13 mouse cellular contexts compared by ENCODE assay signal in the genomic region with DNA sequence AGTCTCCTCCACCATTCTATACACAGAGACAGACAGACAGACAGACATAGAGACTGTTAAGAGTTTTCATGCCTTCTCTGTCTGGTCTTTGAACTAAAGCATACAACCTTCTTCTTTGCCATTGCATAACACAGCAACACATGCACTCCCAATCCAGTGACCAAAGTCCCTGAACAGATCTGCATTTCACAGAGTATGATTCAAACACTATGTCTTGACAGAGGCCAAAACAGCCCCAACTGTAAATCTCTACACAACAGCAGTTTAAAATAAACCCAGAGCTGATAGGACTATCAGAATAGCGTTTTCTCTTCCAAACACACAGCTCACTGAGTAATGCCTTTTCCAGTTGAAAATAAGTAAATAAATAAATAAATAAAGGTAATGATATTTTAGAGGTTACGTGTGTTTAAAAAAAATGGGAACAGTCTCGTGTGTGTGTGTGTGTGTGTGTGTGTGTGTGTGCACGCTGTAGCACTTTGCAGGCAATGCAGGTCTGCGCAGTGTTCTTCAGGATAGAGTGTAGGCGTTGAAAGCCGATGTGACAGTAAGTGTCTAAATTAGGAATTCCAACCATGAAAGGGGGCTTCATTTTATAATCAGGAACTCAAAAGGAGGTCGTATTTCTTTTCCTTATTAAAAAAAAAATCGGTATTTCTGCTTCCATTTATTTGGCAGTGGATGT. TPM values are rescaled to one million over a fixed set of nuclear protein-coding genes. Genes with fewer than 3 reads are reported as not detected.
DNase-seq lines count a peak whose midpoint lies in the region; ATAC-seq and TF ChIP-seq lines count a peak whose summit lies in the region.
"Had no signal": no experiment of that assay in that cellular context is flagged by ENCODE, and none has a peak within 500 bp of the region (broad histone marks: within the 10 kb centered on the region; RNA-seq: fewer than 3 reads in every experiment).

No protein-coding gene starts in this region.

- no peaks in the 10 kb centered on the region for H3K36me3 ChIP-seq in intestine, embryonic 14.5 days (ENCODE audit: control insufficient read depth, insufficient read depth, low read length)
- no peaks in the 10 kb centered on the region for H3K36me3 ChIP-seq in intestine, embryonic 16.5 days (ENCODE audit: control insufficient read depth, insufficient read depth, low read length)
- no peaks in the 10 kb centered on the region for H3K36me3 ChIP-seq in embryonic facial prominence, embryonic 12.5 days
- H3K36me3 ChIP-seq in hindbrain, postnatal 0 days (ENCODE audit: insufficient read depth, low read length), result no peaks in the 10 kb centered on the region
- H3K36me3 ChIP-seq in thymus, adult 2 months (ENCODE audit: control insufficient read depth, insufficient read depth, low read length), result no peaks in the 10 kb centered on the region

- H3K27me3 ChIP-seq in intestine, embryonic 14.5 days (replicated peaks; ENCODE audit: control insufficient read depth, insufficient read depth, low read length), result peaks cover 42% of the 10 kb centered on the region
- H3K27me3 ChIP-seq in intestine, embryonic 16.5 days (replicated peaks; ENCODE audit: control insufficient read depth, insufficient read depth, low read length), result peaks cover 29% of the 10 kb centered on the region
- H3K27me3 ChIP-seq in embryonic facial prominence, embryonic 12.5 days, result peaks cover 11% of the 10 kb centered on the region; the same call in 1 of the 2 replicates
- no peaks in the 10 kb centered on the region for H3K27me3 ChIP-seq in hindbrain, postnatal 0 days (ENCODE audit: insufficient read depth, low read length)
- H3K27me3 ChIP-seq in thymus, adult 2 months (ENCODE audit: control insufficient read depth, insufficient read depth, low read length), result no peaks in the 10 kb centered on the region

- ATAC-seq in intestine, embryonic 14.5 days (replicated peaks; ENCODE audit: low FRiP score, low TSS enrichment, low read depth), result no peak
- ATAC-seq in intestine, embryonic 16.5 days, result no peak
- no peak for ATAC-seq in embryonic facial prominence, embryonic 12.5 days (ENCODE audit: insufficient number of reproducible peaks, insufficient read depth, low FRiP score, low TSS enrichment)
- ATAC-seq in hindbrain, postnatal 0 days, result no peak

- H3K27ac ChIP-seq in intestine, embryonic 14.5 days (ENCODE audit: low read depth), result no peak overlapping the region
- H3K27ac ChIP-seq in intestine, embryonic 16.5 days (ENCODE audit: low read length), result no peak overlapping the region
- no peak overlapping the region for H3K27ac ChIP-seq in embryonic facial prominence, embryonic 12.5 days
- H3K27ac ChIP-seq in hindbrain, postnatal 0 days, result peak overlapping the region; percentile 87
- H3K27ac ChIP-seq in thymus, adult 2 months (ENCODE audit: control insufficient read depth, insufficient read depth, low read length), result no peak overlapping the region

- no peak for TF ChIP-seq POLR2A in thymus, adult 2 months (IDR thresholded peaks at IDR 0.05; ENCODE audit: control insufficient read depth, extremely low read depth, insufficient read depth, low read length, poor library complexity)

- no peaks in the 10 kb centered on the region for H3K9me3 ChIP-seq in intestine, embryonic 14.5 days (ENCODE audit: control insufficient read depth, low read length)
- H3K9me3 ChIP-seq in intestine, embryonic 16.5 days (ENCODE audit: control insufficient read depth, low read length), result no peaks in the 10 kb centered on the region
- no peaks in the 10 kb centered on the region for H3K9me3 ChIP-seq in embryonic facial prominence, embryonic 12.5 days
- no peaks in the 10 kb centered on the region for H3K9me3 ChIP-seq in hindbrain, postnatal 0 days (ENCODE audit: low read length)

- 71% methylated on average over 9 of the region's 9 CpGs for WGBS in intestine, embryonic 14.5 days
- 62% methylated on average over 9 of the region's 9 CpGs for WGBS in intestine, embryonic 16.5 days
- WGBS in embryonic facial prominence, embryonic 12.5 days, result 75% methylated on average over 9 of the region's 9 CpGs
- 22% methylated on average over 9 of the region's 9 CpGs for WGBS in hindbrain, postnatal 0 days
- 76% methylated on average over 9 of the region's 9 CpGs for WGBS in thymus, adult 2 months

- DNase-seq in intestine, embryonic 14.5 days (ENCODE audit: low spot score), result no peak
- DNase-seq in hindbrain, postnatal 0 days (ENCODE audit: low spot score), result peak; percentile 53
- DNase-seq in retina, embryonic 14.5 days (ENCODE audit: low spot score), result peak; percentile 13
- no peak for DNase-seq in thymus, adult 2 months
- DNase-seq in embryo, embryonic 10 days (ENCODE audit: low spot score), result no peak
- no peak for DNase-seq in urinary bladder, adult 2 months (ENCODE audit: low spot score)
- DNase-seq: kidney, postnatal 14 days; lung, adult 18-20 months had no signal

- no peak overlapping the region for H3K9ac ChIP-seq in intestine, embryonic 14.5 days (ENCODE audit: low read length)
- no peak overlapping the region for H3K9ac ChIP-seq in intestine, embryonic 16.5 days (ENCODE audit: low read depth, low read length)
- no peak overlapping the region for H3K9ac ChIP-seq in embryonic facial prominence, embryonic 12.5 days
- peak overlapping the region; percentile 72 for H3K9ac ChIP-seq in hindbrain, postnatal 0 days (replicated peaks; ENCODE audit: low read length)

- peak overlapping the region; percentile 48; the same call in 1 of the 2 replicates for H3K4me3 ChIP-seq in intestine, embryonic 14.5 days (ENCODE audit: low read depth, low read length)
- H3K4me3 ChIP-seq in intestine, embryonic 16.5 days (ENCODE audit: low read length), result no peak overlapping the region
- H3K4me3 ChIP-seq in embryonic facial prominence, embryonic 12.5 days, result peak overlapping the region; percentile 52; the same call in 1 of the 2 replicates
- peak overlapping the region; percentile 75 for H3K4me3 ChIP-seq in hindbrain, postnatal 0 days (ENCODE audit: low read length)
- H3K4me3 ChIP-seq in thymus, adult 2 months (ENCODE audit: control insufficient read depth, insufficient read depth, low read length), result no peak overlapping the region

- peak overlapping the region; percentile 82 for H3K4me2 ChIP-seq in intestine, embryonic 14.5 days (ENCODE audit: low read length)
- H3K4me2 ChIP-seq in intestine, embryonic 16.5 days (ENCODE audit: low read depth, low read length), result no peak overlapping the region
- peak overlapping the region; percentile 80 for H3K4me2 ChIP-seq in embryonic facial prominence, embryonic 12.5 days (replicated peaks)
- peak overlapping the region; percentile 57 for H3K4me2 ChIP-seq in hindbrain, postnatal 0 days (ENCODE audit: low read depth, low read length)

- H3K4me1 ChIP-seq in intestine, embryonic 14.5 days (replicated peaks; ENCODE audit: control insufficient read depth, insufficient read depth, low read length), result no peaks in the 10 kb centered on the region
- H3K4me1 ChIP-seq in intestine, embryonic 16.5 days (ENCODE audit: control insufficient read depth, insufficient read depth, low read length), result peaks cover 5% of the 10 kb centered on the region; the same call in 1 of the 2 replicates
- peaks cover 6% of the 10 kb centered on the region for H3K4me1 ChIP-seq in embryonic facial prominence, embryonic 12.5 days
- H3K4me1 ChIP-seq in hindbrain, postnatal 0 days (ENCODE audit: insufficient read depth, low read length), result peaks cover 3% of the 10 kb centered on the region; the same call in 1 of the 2 replicates
- no peaks in the 10 kb centered on the region for H3K4me1 ChIP-seq in thymus, adult 2 months (replicated peaks; ENCODE audit: control insufficient read depth, insufficient read depth, low read length)

- TF ChIP-seq CTCF in hindbrain, postnatal 0 days (IDR thresholded peaks at IDR 0.05; ENCODE audit: low read depth), result no peak
- no peak for TF ChIP-seq CTCF in thymus, adult 2 months (IDR thresholded peaks at IDR 0.05; ENCODE audit: borderline replicate concordance, control insufficient read depth, extremely low read depth, insufficient read depth, low read length, poor library complexity)

RNA-seq across cellular contexts. Expression of a gene that starts 1.3 kb away (rescaled TPM):
- polyA plus RNA-seq in intestine, embryonic 14.5 days (2014; fragmentation: Nextera tagmentation; extraction: Ambion mirVana), result 3.6 and 3.8 TPM in 2 replicates
- polyA plus RNA-seq in intestine, embryonic 16.5 days (2015; fragmentation: Nextera tagmentation; extraction: Ambion mirVana), result 1.9 and 2.4 TPM in 2 replicates
- 2.3 and 3.1 TPM in 2 replicates for polyA plus RNA-seq in embryonic facial prominence, embryonic 12.5 days (2016; fragmentation: Nextera tagmentation; extraction: Ambion mirVana)
- total RNA-seq in hindbrain, postnatal 0 days (2014; rRNA removed), result 74.6 and 79.2 TPM in 2 replicates
- polyA plus RNA-seq in hindbrain, postnatal 0 days (2015; fragmentation: Nextera tagmentation; extraction: Ambion mirVana), result 44.7 and 46.5 TPM in 2 replicates
- 0.03 and 0.05 TPM in 2 replicates for polyA plus RNA-seq in thymus, adult 2 months (2012; rRNA removed)
- 0.09 and 0.14 TPM in 2 replicates for polyA plus RNA-seq in urinary bladder, adult 2 months (2012; rRNA removed)
- total RNA-seq: common myeloid progenitor, adult 5-6 weeks had no signal
- polyA plus RNA-seq: C2C12; gonadal fat pad, adult 2 months had no signal

Comparison
In these comparisons a context has a peak if more than half of its experiments do, and no peak if none do; other contexts are left out.
1. H3K4me3 ChIP-seq: peak in intestine, embryonic 14.5 days (single experiment), embryonic facial prominence, embryonic 12.5 days (single experiment) and hindbrain, postnatal 0 days (single experiment); none in intestine, embryonic 16.5 days (single experiment) and thymus, adult 2 months (single experiment).
2. DNase-seq: peak in hindbrain, postnatal 0 days (single experiment) and retina, embryonic 14.5 days (single experiment); none in intestine, embryonic 14.5 days (single experiment), thymus, adult 2 months (single experiment), embryo, embryonic 10 days (single experiment) and urinary bladder, adult 2 months (single experiment).